Mouse (Mus musculus): ENCODE results near the gene Trub1. TPM values are rescaled to one million over a fixed set of nuclear protein-coding genes. Genes with fewer than 3 reads are reported as not detected.

The Trub1 gene
- polyA plus RNA-seq, 1 experiment from 2014 or later, result 12.4 TPM

DNA sequence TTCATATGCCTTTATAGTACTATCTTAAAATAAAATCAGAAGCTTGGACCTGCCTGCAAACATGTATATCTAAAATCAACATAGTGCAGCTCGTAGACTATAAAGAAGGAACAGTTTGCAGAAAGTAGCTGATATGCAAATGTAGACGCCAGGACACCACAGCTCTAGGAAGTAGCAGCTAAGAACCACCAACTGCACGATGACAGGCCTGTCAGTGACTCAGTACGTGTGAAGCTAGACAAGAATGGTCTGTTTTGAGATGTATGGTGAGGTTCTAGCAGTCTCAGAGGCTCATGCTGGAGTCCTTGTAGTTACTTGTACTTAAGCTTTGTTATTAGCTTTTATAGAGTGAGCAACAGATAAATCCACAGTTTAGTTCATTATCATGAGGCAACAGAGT is 22.6 kb downstream of the Trub1 start:
- no peak for ATAC-seq (ENCODE audit: extremely low read depth, insufficient number of reproducible peaks, low FRiP score, low TSS enrichment)
- no peak overlapping the region for H3K4me2 ChIP-seq
- 23% methylated on average over 4 of the region's 4 CpGs for whole genome bisulfite sequencing
- H3K4me1 ChIP-seq, result peaks cover 33% of the 10 kb centered on the region
- H3K9ac ChIP-seq, result no peak overlapping the region
- H3K4me3 ChIP-seq, result no peak overlapping the region
- 0 out of 2 replicates have a peak, but pooled peaks cover 8% of the 10 kb centered on the region for H3K27me3 ChIP-seq (replicated peaks)
- H3K36me3 ChIP-seq, result no peaks in the 10 kb centered on the region
- no peaks in the 10 kb centered on the region for H3K9me3 ChIP-seq
- no peak overlapping the region for H3K27ac ChIP-seq (replicated peaks)

DNA sequence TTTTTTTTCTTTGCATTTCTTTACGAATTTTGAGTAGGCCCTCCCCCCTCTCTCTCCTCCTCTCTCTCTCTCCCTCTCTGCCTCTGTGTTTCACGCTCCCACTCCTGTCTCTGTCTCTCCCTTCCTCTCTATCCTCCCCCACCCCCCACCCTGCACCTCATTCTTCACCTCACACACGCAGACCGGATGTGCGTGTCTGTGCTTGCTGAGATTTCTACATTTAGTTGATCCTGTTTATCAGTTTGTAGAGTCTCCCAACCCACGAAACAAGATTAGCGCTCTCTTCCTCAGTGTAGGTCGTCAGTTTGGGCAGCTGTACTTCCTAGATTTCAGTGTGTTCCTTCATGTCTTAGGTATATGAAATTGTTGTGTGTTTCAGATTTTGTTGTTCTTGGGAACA is 24.6 kb downstream of the Trub1 start:
- Histone ChIP-seq H3K4me2 (no peak overlapping the region), H3K36me3 (no peaks in the 10 kb centered on the region), H3K9ac (no peak overlapping the region), H3K4me3 (no peak overlapping the region), H3K27ac (replicated peaks) (no peak overlapping the region), H3K9me3 (no peaks in the 10 kb centered on the region), H3K4me1 (peaks cover 33% of the 10 kb centered on the region), H3K27me3 (replicated peaks) (0 out of 2 replicates have a peak, but pooled peaks cover 5% of the 10 kb centered on the region)
- ATAC-seq (ENCODE audit: extremely low read depth, insufficient number of reproducible peaks, low FRiP score, low TSS enrichment), result no peak
- 37% methylated on average over 8 of the region's 8 CpGs for WGBS

DNA sequence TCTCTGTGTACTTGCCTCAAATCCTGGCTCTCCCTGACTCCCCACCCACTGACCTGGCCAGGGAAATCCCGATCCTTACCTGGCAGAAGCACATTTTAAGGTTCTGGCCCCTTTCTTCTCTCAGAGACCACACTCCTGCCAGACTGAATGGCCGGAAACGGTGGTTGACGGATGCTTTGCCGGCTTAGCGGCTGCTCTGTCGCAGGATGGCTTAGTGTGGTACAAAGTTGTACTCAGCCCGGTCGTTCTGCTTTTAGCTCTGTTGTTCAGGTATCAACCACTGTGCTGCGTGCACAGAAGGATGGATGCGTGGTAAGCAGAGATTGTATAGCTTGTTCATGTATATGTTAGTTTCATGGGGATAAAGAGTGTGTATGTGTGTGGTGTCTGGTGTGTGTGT is 25.3 kb downstream of the Trub1 start:
- no peak overlapping the region for H3K27ac ChIP-seq (replicated peaks)
- no peak overlapping the region for H3K9ac ChIP-seq
- H3K4me3 ChIP-seq, result no peak overlapping the region
- no peak for ATAC-seq (ENCODE audit: extremely low read depth, insufficient number of reproducible peaks, low FRiP score, low TSS enrichment)
- H3K36me3 ChIP-seq, result no peaks in the 10 kb centered on the region
- WGBS, result 80% methylated on average over 11 of the region's 11 CpGs
- no peaks in the 10 kb centered on the region for H3K9me3 ChIP-seq
- no peak overlapping the region for H3K4me2 ChIP-seq
- peaks cover 26% of the 10 kb centered on the region for H3K4me1 ChIP-seq
- 0 out of 2 replicates have a peak, but pooled peaks cover 6% of the 10 kb centered on the region for H3K27me3 ChIP-seq (replicated peaks)

DNA sequence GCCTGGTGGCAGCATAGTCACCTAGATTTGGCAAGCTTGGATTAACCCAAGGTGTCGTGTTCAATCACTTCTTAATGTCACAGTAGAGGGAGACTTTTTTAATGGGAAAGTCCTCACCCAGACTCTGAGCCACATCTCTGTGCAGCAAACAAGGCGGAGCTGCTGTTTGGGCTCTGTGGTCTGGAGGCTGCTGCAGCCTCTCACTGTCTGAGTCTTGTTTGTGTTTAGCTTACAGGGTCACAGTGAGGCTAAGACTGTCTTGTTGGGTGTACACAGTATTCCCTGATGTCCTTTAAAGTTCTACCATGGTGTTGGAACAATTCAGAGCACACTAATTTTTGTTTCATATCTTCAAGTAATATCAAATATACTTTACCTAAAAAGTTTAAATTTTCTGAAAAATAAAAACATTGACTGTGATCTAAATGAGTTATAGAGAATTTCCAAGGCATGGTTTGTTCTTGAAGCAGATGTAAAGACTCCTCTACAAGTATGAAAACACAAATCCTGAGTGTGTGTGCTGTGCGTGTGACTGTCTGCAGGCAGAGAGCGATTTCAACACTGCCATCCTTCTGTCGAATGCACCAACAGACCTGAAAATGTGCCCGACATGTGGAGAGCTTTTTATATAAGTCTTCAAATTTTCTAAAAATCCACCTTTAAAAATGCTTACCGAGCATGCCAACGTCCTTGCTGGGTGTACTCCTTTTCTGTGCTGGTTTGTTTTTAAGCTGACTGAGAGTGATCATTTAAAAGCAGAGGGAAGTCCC is 27.4 kb downstream of the Trub1 start:
- H3K4me2 ChIP-seq, result no peak overlapping the region
- H3K4me1 ChIP-seq, result peaks cover 13% of the 10 kb centered on the region
- no peaks in the 10 kb centered on the region for H3K9me3 ChIP-seq
- no peak for ATAC-seq (ENCODE audit: extremely low read depth, insufficient number of reproducible peaks, low FRiP score, low TSS enrichment)
- WGBS, result 78% methylated on average over 8 of the region's 8 CpGs
- H3K27ac ChIP-seq (replicated peaks), result no peak overlapping the region
- 0 out of 2 replicates have a peak, but pooled peaks cover 6% of the 10 kb centered on the region for H3K27me3 ChIP-seq (replicated peaks)
- H3K4me3 ChIP-seq, result no peak overlapping the region
- peaks cover 15% of the 10 kb centered on the region for H3K36me3 ChIP-seq
- no peak overlapping the region for H3K9ac ChIP-seq

DNA sequence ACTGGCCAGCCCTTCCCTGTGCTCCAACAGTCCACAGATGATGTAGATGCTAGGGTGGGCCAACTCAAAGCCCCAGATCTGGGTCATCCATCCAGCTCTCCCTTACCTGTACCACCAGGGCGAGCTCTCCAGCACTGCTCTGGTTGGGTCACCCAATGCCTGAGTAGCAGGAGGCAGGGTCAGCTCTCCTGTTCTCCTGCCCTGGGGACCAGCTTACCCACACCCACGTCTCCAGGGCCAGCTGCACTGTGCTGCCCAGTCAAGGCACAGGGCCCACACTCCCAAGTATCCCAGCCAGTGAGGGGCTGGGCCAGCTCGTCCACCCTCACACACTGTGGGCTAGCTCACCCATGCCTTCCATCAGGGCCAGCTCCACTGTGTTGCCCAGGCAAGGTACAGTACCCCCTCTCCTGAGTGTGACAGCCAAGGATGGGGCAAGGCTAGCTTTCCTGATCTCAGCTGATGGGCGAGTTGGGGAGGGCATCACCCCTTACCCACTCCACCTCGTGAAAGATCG is 29.1 kb downstream of the Trub1 start:
- Histone ChIP-seq H3K27ac (replicated peaks) (no peak overlapping the region), H3K9ac (no peak overlapping the region), H3K4me1 (no peaks in the 10 kb centered on the region), H3K9me3 (no peaks in the 10 kb centered on the region), H3K4me2 (no peak overlapping the region), H3K36me3 (peaks cover 25% of the 10 kb centered on the region), H3K27me3 (replicated peaks) (0 out of 2 replicates have a peak, but pooled peaks cover 6% of the 10 kb centered on the region), H3K4me3 (no peak overlapping the region)
- 0 out of 2 replicates have a peak, but pooled peaks have one; percentile 14 for ATAC-seq (ENCODE audit: extremely low read depth, insufficient number of reproducible peaks, low FRiP score, low TSS enrichment)
- 85% methylated on average over 6 of the region's 6 CpGs for WGBS

DNA sequence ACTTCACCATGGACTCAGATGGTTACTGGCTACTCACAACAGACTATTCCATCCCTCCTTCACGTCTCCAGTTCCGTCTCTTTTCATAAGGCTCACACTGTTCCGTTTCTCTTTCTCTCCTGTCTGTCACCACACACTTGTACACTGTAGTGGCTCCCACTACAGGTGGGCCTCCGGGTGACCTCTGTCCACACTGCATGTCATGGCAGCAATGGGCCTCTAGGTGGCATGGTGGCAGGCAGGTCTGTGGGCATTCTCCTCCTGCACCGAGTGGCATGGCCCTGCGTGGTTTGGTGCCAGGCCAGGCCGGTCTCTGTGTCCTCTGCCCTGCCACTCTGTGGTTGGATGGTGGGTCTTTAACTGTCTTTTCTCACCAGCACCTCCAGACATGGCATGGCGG is 30.1 kb downstream of the Trub1 start:
- H3K4me2 ChIP-seq, result no peak overlapping the region
- H3K9me3 ChIP-seq, result no peaks in the 10 kb centered on the region
- no peak overlapping the region for H3K4me3 ChIP-seq
- no peaks in the 10 kb centered on the region for H3K4me1 ChIP-seq
- no peak for ATAC-seq (ENCODE audit: extremely low read depth, insufficient number of reproducible peaks, low FRiP score, low TSS enrichment)
- no peak overlapping the region for H3K27ac ChIP-seq (replicated peaks)
- 0 out of 2 replicates have a peak, but pooled peaks cover 6% of the 10 kb centered on the region for H3K27me3 ChIP-seq (replicated peaks)
- H3K9ac ChIP-seq, result no peak overlapping the region
- WGBS, result 74% methylated on average over 8 of the region's 8 CpGs
- peaks cover 29% of the 10 kb centered on the region for H3K36me3 ChIP-seq

DNA sequence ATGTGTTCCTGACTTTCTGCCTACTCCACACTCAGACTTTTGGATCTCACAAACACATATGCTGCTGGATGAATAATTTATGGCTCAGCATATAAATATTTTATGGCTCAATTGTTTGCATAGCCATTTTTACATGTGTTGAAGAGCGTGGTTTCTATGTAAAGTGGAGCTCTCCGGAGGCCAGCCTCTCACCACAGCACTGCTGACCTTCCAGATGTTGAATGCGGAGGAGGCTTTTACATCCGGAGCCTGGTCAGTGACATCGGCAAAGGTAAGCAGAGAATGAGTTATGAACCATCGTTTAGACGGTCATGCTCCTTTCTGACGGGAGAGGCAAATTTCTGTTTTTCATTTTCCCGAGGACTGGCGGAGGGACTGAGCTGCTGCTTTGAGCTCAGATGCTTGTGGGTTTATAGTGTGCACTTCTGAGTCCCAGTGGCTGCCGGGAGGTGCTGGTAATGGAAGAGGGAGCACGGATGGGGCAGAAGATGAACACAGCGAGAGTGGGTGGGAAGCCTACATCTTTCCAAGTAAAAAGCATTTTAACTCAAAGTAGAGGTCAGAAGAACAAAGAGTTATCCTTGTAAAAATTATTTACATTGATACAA is 34.4 kb downstream of the Trub1 start:
- H3K27ac ChIP-seq (replicated peaks), result no peak overlapping the region
- peaks cover 43% of the 10 kb centered on the region for H3K36me3 ChIP-seq
- 0 out of 2 replicates have a peak, but pooled peaks cover 3% of the 10 kb centered on the region for H3K4me1 ChIP-seq
- H3K9me3 ChIP-seq, result no peaks in the 10 kb centered on the region
- H3K4me3 ChIP-seq, result no peak overlapping the region
- no peak for ATAC-seq (ENCODE audit: extremely low read depth, insufficient number of reproducible peaks, low FRiP score, low TSS enrichment)
- 0 out of 2 replicates have a peak, but pooled peaks cover 3% of the 10 kb centered on the region for H3K27me3 ChIP-seq (replicated peaks)
- 83% methylated on average over 13 of the region's 13 CpGs for WGBS
- no peak overlapping the region for H3K4me2 ChIP-seq
- H3K9ac ChIP-seq, result no peak overlapping the region

DNA sequence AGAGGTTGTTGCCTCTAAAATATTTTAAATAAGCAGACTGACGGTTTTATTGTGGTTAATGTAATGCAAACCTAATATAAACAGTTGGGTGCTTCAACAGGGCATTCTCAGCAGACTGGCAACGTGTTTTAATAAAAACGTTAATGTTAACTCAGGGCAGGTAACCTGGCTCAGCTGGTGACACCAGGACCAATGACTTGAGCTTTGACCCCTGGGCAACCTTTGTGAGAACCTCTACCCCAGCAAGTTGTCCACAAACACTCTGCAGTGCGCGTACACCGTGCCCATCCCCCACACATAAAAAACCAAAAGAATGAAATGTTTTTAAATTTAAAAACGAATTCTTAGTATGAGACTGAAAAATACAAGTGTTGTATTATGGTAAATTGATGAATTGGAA is 36.8 kb downstream of the Trub1 start:
- H3K36me3 ChIP-seq, result peaks cover 34% of the 10 kb centered on the region
- H3K27me3 ChIP-seq (replicated peaks), result no peaks in the 10 kb centered on the region
- no peak overlapping the region for H3K27ac ChIP-seq (replicated peaks)
- H3K4me3 ChIP-seq, result no peak overlapping the region
- 81% methylated on average over 7 of the region's 7 CpGs for WGBS
- H3K9me3 ChIP-seq, result no peaks in the 10 kb centered on the region
- no peak overlapping the region for H3K9ac ChIP-seq
- no peak overlapping the region for H3K4me2 ChIP-seq
- no peak for ATAC-seq (ENCODE audit: extremely low read depth, insufficient number of reproducible peaks, low FRiP score, low TSS enrichment)
- 0 out of 2 replicates have a peak, but pooled peaks cover 3% of the 10 kb centered on the region for H3K4me1 ChIP-seq

DNA sequence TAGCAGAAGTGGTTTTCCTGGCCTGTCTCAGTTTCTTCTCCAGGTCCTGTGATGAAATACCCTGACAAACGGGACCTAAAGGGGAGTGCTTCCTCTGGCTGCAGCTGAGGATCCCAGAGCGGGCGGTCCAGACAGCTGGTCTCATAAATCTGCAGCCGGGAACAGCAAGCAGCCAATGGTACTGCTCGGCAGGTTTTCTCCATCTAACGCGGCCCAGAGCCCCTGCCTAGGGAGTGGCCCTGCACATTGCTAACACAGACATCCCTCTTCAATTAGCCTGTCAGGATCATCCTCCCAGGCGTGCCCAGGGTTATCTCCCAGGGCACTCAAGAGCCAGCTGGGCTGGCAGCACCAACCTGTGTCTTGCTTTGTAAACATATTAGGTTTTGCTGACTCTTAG is 38.3 kb downstream of the Trub1 start:
- H3K9ac ChIP-seq, result no peak overlapping the region
- peaks cover 22% of the 10 kb centered on the region for H3K36me3 ChIP-seq
- no peaks in the 10 kb centered on the region for H3K9me3 ChIP-seq
- 0 out of 2 replicates have a peak, but pooled peaks cover 3% of the 10 kb centered on the region for H3K4me1 ChIP-seq
- no peak for ATAC-seq (ENCODE audit: extremely low read depth, insufficient number of reproducible peaks, low FRiP score, low TSS enrichment)
- no peak overlapping the region for H3K27ac ChIP-seq (replicated peaks)
- no peaks in the 10 kb centered on the region for H3K27me3 ChIP-seq (replicated peaks)
- WGBS, result 42% methylated on average over 8 of the region's 8 CpGs
- no peak overlapping the region for H3K4me3 ChIP-seq
- H3K4me2 ChIP-seq, result no peak overlapping the region

DNA sequence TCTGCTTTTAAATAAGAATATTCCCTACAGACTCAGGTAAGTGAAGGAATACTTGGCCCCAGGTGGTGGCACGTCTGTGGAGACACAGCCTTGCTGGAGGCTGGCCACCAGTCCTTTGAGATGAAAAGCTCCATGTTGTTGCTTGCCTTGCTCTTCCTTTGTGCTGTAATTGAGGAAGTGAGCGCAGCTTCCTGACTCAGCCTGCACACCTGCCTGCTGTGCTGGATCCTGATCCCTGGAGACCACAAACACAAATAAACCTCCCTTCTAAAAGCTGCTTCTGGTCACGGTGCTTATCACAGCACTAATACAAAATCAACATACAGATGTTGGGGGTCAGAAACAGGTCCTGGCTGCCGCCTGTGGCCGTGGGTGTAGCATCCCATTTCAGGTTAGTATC is 41.3 kb downstream of the Trub1 start:
- no peak for ATAC-seq (ENCODE audit: extremely low read depth, insufficient number of reproducible peaks, low FRiP score, low TSS enrichment)
- H3K9ac ChIP-seq, result no peak overlapping the region
- WGBS, result 75% methylated on average over 5 of the region's 5 CpGs
- H3K4me3 ChIP-seq, result no peak overlapping the region
- H3K4me1 ChIP-seq, result 0 out of 2 replicates have a peak, but pooled peaks cover 3% of the 10 kb centered on the region
- no peak overlapping the region for H3K4me2 ChIP-seq
- peaks cover 10% of the 10 kb centered on the region; the same call in 1 of the 2 replicates for H3K27me3 ChIP-seq (replicated peaks)
- H3K9me3 ChIP-seq, result no peaks in the 10 kb centered on the region
- no peak overlapping the region for H3K27ac ChIP-seq (replicated peaks)
- H3K36me3 ChIP-seq, result peaks cover 2% of the 10 kb centered on the region; the same call in 1 of the 2 replicates

DNA sequence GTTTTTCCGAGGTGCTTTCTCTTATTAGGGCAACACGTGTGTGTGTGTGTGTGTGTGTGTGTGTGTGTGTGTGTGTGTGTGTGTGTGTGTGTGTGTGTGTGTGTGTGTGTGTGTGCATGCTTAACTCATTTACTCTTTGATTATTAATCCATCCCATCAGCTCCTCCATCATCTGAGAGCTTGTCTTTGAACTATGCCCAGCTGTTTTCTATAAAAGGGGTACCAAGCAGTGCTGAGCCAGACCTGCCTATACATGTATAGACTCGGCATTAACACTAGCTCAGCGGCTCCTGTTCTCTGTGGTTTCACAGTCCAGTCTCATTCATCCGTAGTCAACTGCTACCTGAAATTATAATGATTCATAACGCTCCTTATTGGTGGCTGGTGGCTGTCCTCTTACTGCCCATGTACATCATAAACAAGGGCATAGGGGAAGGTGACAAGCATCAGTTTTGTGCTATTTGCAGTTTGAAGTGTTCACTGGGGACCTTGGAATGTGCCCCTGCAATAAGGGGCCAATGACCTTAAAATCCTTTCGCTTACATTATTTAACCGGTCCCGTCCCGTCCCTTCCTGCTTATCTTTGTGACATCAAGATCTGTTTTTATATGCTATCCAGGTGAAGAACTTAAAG is 45.5 kb downstream of the Trub1 start:
- Histone ChIP-seq H3K4me1 (no peaks in the 10 kb centered on the region), H3K27me3 (replicated peaks) (peaks cover 10% of the 10 kb centered on the region; the same call in 1 of the 2 replicates), H3K9me3 (no peaks in the 10 kb centered on the region), H3K36me3 (no peaks in the 10 kb centered on the region), H3K9ac (no peak overlapping the region), H3K27ac (replicated peaks) (no peak overlapping the region), H3K4me2 (no peak overlapping the region), H3K4me3 (no peak overlapping the region)
- 77% methylated on average over 10 of the region's 10 CpGs for WGBS
- no peak for ATAC-seq (ENCODE audit: extremely low read depth, insufficient number of reproducible peaks, low FRiP score, low TSS enrichment)

All from heart, embryonic 13.5 days (tissue).